Mouse (Mus musculus) MEL (cell line): ENCODE results near the gene Gfpt1. TPM values are rescaled to one million over a fixed set of nuclear protein-coding genes. Genes with fewer than 3 reads are reported as not detected.

Source experiments
- DNase-seq: peaks from one replicate; pipeline ENCODE4 v3.0.0; 2011; ENCODE audit warnings: low read depth, low spot score
- H3K27ac ChIP-seq: 2 replicates; pipeline ENCODE4 v1.5.1; 2012; ENCODE audit warnings: low read depth, mild to moderate bottlenecking, control low read depth, low read length, moderate library complexity; ENCODE audit not compliant: control insufficient read depth
- H3K27me3 ChIP-seq, 2 experiments: fragments of 150-350 bp in 1 of 2; sonication (generic) in 1 of 2; 2 replicates each; pipeline ENCODE4 v1.6.1; 2012; ENCODE audit warnings: low read length in 2 of 2, mild to moderate bottlenecking in 2 of 2, improper control_type of control experiment in 1 of 2, moderate library complexity in 1 of 2; ENCODE audit not compliant: insufficient read depth in 2 of 2, control insufficient read depth in 1 of 2
- H3K36me3 ChIP-seq, 2 experiments: 2 replicates each; pipeline ENCODE4 v1.6.1; 2012 to 2014; ENCODE audit warnings: low read length in 2 of 2, improper control_type of control experiment in 1 of 2, inconsistent platforms in 1 of 2, mild to moderate bottlenecking in 1 of 2; ENCODE audit not compliant: insufficient read depth in 2 of 2, control insufficient read depth in 1 of 2
- H3K4me1 ChIP-seq, 2 experiments: fragments of 150-350 bp in 1 of 2; sonication (generic) in 1 of 2; 2 replicates each; pipeline ENCODE4 v1.6.1; 2012; ENCODE audit warnings: low read length in 2 of 2, improper control_type of control experiment in 1 of 2, mild to moderate bottlenecking in 1 of 2; ENCODE audit not compliant: insufficient read depth in 2 of 2, control insufficient read depth in 1 of 2
- H3K4me3 ChIP-seq, 2 experiments: fragments of 150-350 bp in 1 of 2; sonication (generic) in 1 of 2; 2 replicates each; pipeline ENCODE4 v1.5.1; 2012; ENCODE audit warnings: low read depth in 2 of 2, low read length in 2 of 2, mild to moderate bottlenecking in 2 of 2, moderate library complexity in 2 of 2, control low read depth in 1 of 2, improper control_type of control experiment in 1 of 2; ENCODE audit not compliant: control insufficient read depth in 1 of 2, insufficient read depth in 1 of 2
- H3K79me2 ChIP-seq: 2 replicates; pipeline ENCODE4 v1.6.1; 2012; ENCODE audit warnings: mild to moderate bottlenecking, low read length, moderate library complexity; ENCODE audit not compliant: control insufficient read depth, poor library complexity, insufficient read depth
- H3K9ac ChIP-seq: 2 replicates; pipeline ENCODE4 v1.6.1; 2012; ENCODE audit warnings: low read depth, mild to moderate bottlenecking, control low read depth, low read length, moderate library complexity; ENCODE audit not compliant: control insufficient read depth, poor library complexity, severe bottlenecking
- H3K9me3 ChIP-seq: fragments of 150-350 bp; sonication (generic); replicated peaks from 2 replicates; pipeline ENCODE4 v1.6.1; 2012; ENCODE audit warnings: mild to moderate bottlenecking, low read length, improper control_type of control experiment, moderate library complexity; ENCODE audit not compliant: insufficient read depth
- CTCF ChIP-seq, 3 experiments: IDR thresholded peaks in 2 of 3; conservative IDR thresholded peaks in 1 of 3; 2 replicates each; pipeline ENCODE4 v1.5.1; 2011 to 2012; ENCODE audit warnings: low read length in 3 of 3, low read depth in 2 of 3, mild to moderate bottlenecking in 2 of 3, improper control_type of control experiment in 1 of 3, inconsistent platforms in 1 of 3, mixed read lengths in 1 of 3, moderate library complexity in 1 of 3; ENCODE audit not compliant: control insufficient read depth in 1 of 3, insufficient read depth in 1 of 3, poor library complexity in 1 of 3, severe bottlenecking in 1 of 3
- E2F4 ChIP-seq: IDR thresholded peaks from 2 replicates; pipeline ENCODE4 v1.6.1; 2011; ENCODE audit warnings: low read depth, low read length, improper control_type of control experiment, borderline replicate concordance
- ELF1 ChIP-seq: IDR thresholded peaks from 2 replicates; pipeline ENCODE4 v1.6.1; 2014; ENCODE audit warnings: low read depth, mild to moderate bottlenecking, inconsistent platforms, low read length, improper control_type of control experiment, moderate library complexity
- ETS1 ChIP-seq: IDR thresholded peaks from 2 replicates; pipeline ENCODE4 v1.6.1; 2012; ENCODE audit warnings: low read depth, mild to moderate bottlenecking, inconsistent platforms, low read length, improper control_type of control experiment, moderate library complexity
- JUND ChIP-seq: IDR thresholded peaks from 2 replicates; pipeline ENCODE4 v1.6.1; 2011; ENCODE audit warnings: low read depth, mild to moderate bottlenecking, improper control_type of control experiment, low read length
- KAT2A ChIP-seq: conservative IDR thresholded peaks from 2 replicates; pipeline ENCODE4 v1.6.1; 2012; ENCODE audit warnings: low read depth, low read length, improper control_type of control experiment, inconsistent platforms
- MAFK ChIP-seq: IDR thresholded peaks from 2 replicates; pipeline ENCODE4 v1.6.1; 2011; ENCODE audit warnings: low read depth, mild to moderate bottlenecking, low read length, improper control_type of control experiment, borderline replicate concordance
- MAX ChIP-seq: IDR thresholded peaks from 2 replicates; pipeline ENCODE4 v1.6.1; 2011; ENCODE audit warnings: low read length, improper control_type of control experiment
- MEF2A ChIP-seq: IDR thresholded peaks from 2 replicates; pipeline ENCODE4 v1.6.1; 2014; ENCODE audit warnings: low read depth, mild to moderate bottlenecking, inconsistent platforms, low read length, improper control_type of control experiment; ENCODE audit not compliant: poor library complexity, insufficient replicate concordance, severe bottlenecking; ENCODE audit errors: extremely low read depth
- MXI1 ChIP-seq: IDR thresholded peaks from 2 replicates; pipeline ENCODE4 v1.6.1; 2011; ENCODE audit warnings: mild to moderate bottlenecking, low read depth, low read length, improper control_type of control experiment
- MYC ChIP-seq: IDR thresholded peaks from 2 replicates; pipeline ENCODE4 v1.6.1; 2011; ENCODE audit warnings: low read depth, mild to moderate bottlenecking, low read length, improper control_type of control experiment, moderate library complexity
- NELFE ChIP-seq: IDR thresholded peaks from 2 replicates; pipeline ENCODE4 v1.6.1; 2011; ENCODE audit warnings: low read depth, low read length, improper control_type of control experiment
- POLR2A ChIP-seq, 2 experiments: IDR thresholded peaks; 2 replicates each; pipeline ENCODE4 v1.6.1; 2011 to 2012; ENCODE audit warnings: low read length in 2 of 2, mild to moderate bottlenecking in 2 of 2, control low read depth in 1 of 2, improper control_type of control experiment in 1 of 2, low read depth in 1 of 2, moderate library complexity in 1 of 2; ENCODE audit not compliant: control insufficient read depth in 1 of 2, insufficient read depth in 1 of 2, poor library complexity in 1 of 2
- POLR2AphosphoS5 ChIP-seq: IDR thresholded peaks from 2 replicates; pipeline ENCODE4 v1.6.1; 2012; ENCODE audit warnings: low read depth, borderline replicate concordance, mild to moderate bottlenecking, inconsistent platforms, low read length, moderate library complexity, mixed read lengths
- RAD21 ChIP-seq: IDR thresholded peaks from 2 replicates; pipeline ENCODE4 v1.6.1; 2011; ENCODE audit warnings: mild to moderate bottlenecking, low read depth, low read length, improper control_type of control experiment
- SMC3 ChIP-seq: IDR thresholded peaks from 2 replicates; pipeline ENCODE4 v1.6.1; 2011; ENCODE audit warnings: low read depth, low read length, improper control_type of control experiment
- TAL1 ChIP-seq: IDR thresholded peaks from 2 replicates; pipeline ENCODE4 v1.6.1; 2012; ENCODE audit warnings: mild to moderate bottlenecking, inconsistent platforms, low read length, moderate library complexity, mixed read lengths
- TCF12 ChIP-seq: IDR thresholded peaks from 2 replicates; pipeline ENCODE4 v1.6.1; 2014; ENCODE audit warnings: low read depth, mild to moderate bottlenecking, inconsistent platforms, low read length, improper control_type of control experiment, moderate library complexity
- ZC3H11A ChIP-seq: IDR thresholded peaks from 2 replicates; pipeline ENCODE4 v1.6.1; 2012; ENCODE audit warnings: low read depth, mild to moderate bottlenecking, inconsistent platforms, low read length, improper control_type of control experiment
- polyA plus RNA-seq, 2 experiments: library from polyadenylated mRNA; stranded (reverse) in 1 of 2; unstranded in 1 of 2; fragments of >175 nt in 1 of 2; fragments of >200 nt in 1 of 2; gene quantifications; 2 replicates each; pipeline versions ENCODE4 v1.2.1 to v1.2.4; 2012; ENCODE audit warnings: low replicate concordance in 2 of 2, low read depth in 1 of 2; ENCODE audit not compliant: insufficient read length in 2 of 2, insufficient read depth in 1 of 2, missing spikeins in 1 of 2
- total RNA-seq: library from RNA; depleted of rRNA; stranded (reverse); fragments of 300-350 nt; gene quantifications from 2 replicates; pipeline ENCODE4 v1.2.3, GENCODE M21; 2012

The Gfpt1 gene
- total and polyA plus RNA-seq, 3 experiments: 29.6 to 69.3 (median 33.5) TPM

GRCm38 (mm10) chr6:87009692-87010328, 32.8 kb upstream of the Gfpt1 start (continued):
- peak; percentile 82 for TF ChIP-seq MXI1
- TF ChIP-seq MAFK: no peak
- TF ChIP-seq MEF2A: no peak
- TF ChIP-seq E2F4: no peak
- TF ChIP-seq POLR2A (IDR thresholded peaks at IDR 0.05; ENCODE audit: control insufficient read depth in 1 of 2, insufficient read depth in 1 of 2, low read depth in 1 of 2, low read length in 2 of 2, poor library complexity in 1 of 2): peak; percentile 95 to 96
- peak; percentile 58 for TF ChIP-seq ELF1
- TF ChIP-seq POLR2AphosphoS5: no peak
- TF ChIP-seq TCF12: peak; percentile 75
- TF ChIP-seq ETS1: no peak
- no peak; the same call in 1 of the 2 replicates for TF ChIP-seq MAX
- TF ChIP-seq JUND: no peak
- peak; percentile 29; the same call in 1 of the 2 replicates for TF ChIP-seq KAT2A
- TF ChIP-seq NELFE: peak; percentile 87

GRCm38 (mm10) chr6:87016916-87017315, 25.7 kb upstream of the Gfpt1 start:
- Histone ChIP-seq H3K27ac (no peak overlapping the region), H3K27me3 (no peaks in the 10 kb centered on the region), H3K9me3 (no peaks in the 10 kb centered on the region), H3K9ac (no peak overlapping the region), H3K36me3 (peaks cover 1 to 31% of the 10 kb centered on the region in 2 experiments; a peak in 3 of 4 replicates), H3K4me3 (no peak overlapping the region), H3K4me1 (peaks cover 0 to 1% of the 10 kb centered on the region in 2 experiments; a peak in 1 of 4 replicates), H3K79me2 (0 out of 2 replicates have a peak, but pooled peaks cover 1% of the 10 kb centered on the region)
- TF ChIP-seq RAD21: peak; percentile 54
- peak; percentile 51 for TF ChIP-seq SMC3
- no peak for TF ChIP-seq TAL1
- no peak for TF ChIP-seq E2F4
- peak; percentile 61 to 76 (median 70) for TF ChIP-seq CTCF (IDR thresholded peaks at IDR 0.05 in 2 of 3, conservative IDR thresholded peaks at IDR 0.05 in 1 of 3; ENCODE audit: control insufficient read depth in 1 of 3, insufficient read depth in 1 of 3, low read depth in 2 of 3, low read length in 3 of 3, poor library complexity in 1 of 3, severe bottlenecking in 1 of 3)
- TF ChIP-seq MYC: 0 out of 2 replicates have a peak, but pooled peaks have one; percentile 27
- TF ChIP-seq TCF12: no peak
- peak; percentile 21; the same call in 1 of the 2 replicates for TF ChIP-seq ZC3H11A
- peak; percentile 84 for DNase-seq
